Mouse (Mus musculus) heart, embryonic 11.5 days (tissue): ENCODE results near the gene Baz2b. TPM values are rescaled to one million over a fixed set of nuclear protein-coding genes. Genes with fewer than 3 reads are reported as not detected.

Experiments
- ATAC-seq: fragments of 200-750 bp; cut with Nextera tagmentation; replicated peaks from 2 replicates; pipeline ENCODE4 v1.8.0; 2017; ENCODE audit warnings: moderate library complexity; ENCODE audit not compliant: insufficient number of reproducible peaks, low FRiP score, low TSS enrichment
- H3K27ac ChIP-seq: fragments of 300-500 bp; sonication (generic); 2 replicates; pipeline ENCODE4 v1.5.1; 2014; ENCODE audit warnings: mild to moderate bottlenecking, low read depth, low read length
- H3K27me3 ChIP-seq: fragments of 300-500 bp; sonication (generic); 2 replicates; pipeline ENCODE4 v1.6.1; 2014; ENCODE audit warnings: mild to moderate bottlenecking, low read length, mixed read lengths; ENCODE audit not compliant: control insufficient read depth, insufficient read depth
- H3K36me3 ChIP-seq: fragments of 300-500 bp; sonication (generic); 2 replicates; pipeline ENCODE4 v1.6.1; 2014; ENCODE audit warnings: mild to moderate bottlenecking, low read length, moderate library complexity, mixed read lengths; ENCODE audit not compliant: control insufficient read depth, insufficient read depth
- H3K4me1 ChIP-seq: fragments of 300-500 bp; sonication (generic); 2 replicates; pipeline ENCODE4 v1.6.1; 2014; ENCODE audit warnings: low read length; ENCODE audit not compliant: control insufficient read depth, insufficient read depth
- H3K4me2 ChIP-seq: fragments of 300-500 bp; sonication (generic); 2 replicates; pipeline ENCODE4 v1.6.1; 2014; ENCODE audit warnings: mild to moderate bottlenecking, moderate library complexity
- H3K4me3 ChIP-seq: fragments of 300-500 bp; sonication (generic); 2 replicates; pipeline ENCODE4 v1.5.1; 2014; ENCODE audit warnings: low read depth, low read length
- H3K9ac ChIP-seq: fragments of 300-500 bp; sonication (generic); 2 replicates; pipeline ENCODE4 v1.6.1; 2014; ENCODE audit warnings: mild to moderate bottlenecking, low read depth, low read length, moderate library complexity
- H3K9me3 ChIP-seq: fragments of 300-500 bp; sonication (generic); replicated peaks from 2 replicates; pipeline ENCODE4 v1.6.1; 2016; ENCODE audit warnings: low read length; ENCODE audit not compliant: control insufficient read depth
- WGBS: fragments of 180-500 bp; shearing (Covaris S2); extraction: QIAGEN DNeasy Blood & Tissue Kit; methylation state at CpG from one replicate; pipeline ENCODE4 v1.1.7; 2014; ENCODE audit not compliant: insufficient replicate concordance; 5-methylcytosine and 5-hydroxymethylcytosine counted together
- polyA plus RNA-seq: library from polyadenylated mRNA; unstranded; fragments of >200 nt; fragmentation: Nextera tagmentation; extraction: Ambion mirVana; gene quantifications from 2 replicates; pipeline ENCODE4 v1.2.1, GENCODE M21; 2014

Gene Baz2b
- polyA plus RNA-seq, 1 experiment from 2014 or later: 56.1 TPM

DNA sequence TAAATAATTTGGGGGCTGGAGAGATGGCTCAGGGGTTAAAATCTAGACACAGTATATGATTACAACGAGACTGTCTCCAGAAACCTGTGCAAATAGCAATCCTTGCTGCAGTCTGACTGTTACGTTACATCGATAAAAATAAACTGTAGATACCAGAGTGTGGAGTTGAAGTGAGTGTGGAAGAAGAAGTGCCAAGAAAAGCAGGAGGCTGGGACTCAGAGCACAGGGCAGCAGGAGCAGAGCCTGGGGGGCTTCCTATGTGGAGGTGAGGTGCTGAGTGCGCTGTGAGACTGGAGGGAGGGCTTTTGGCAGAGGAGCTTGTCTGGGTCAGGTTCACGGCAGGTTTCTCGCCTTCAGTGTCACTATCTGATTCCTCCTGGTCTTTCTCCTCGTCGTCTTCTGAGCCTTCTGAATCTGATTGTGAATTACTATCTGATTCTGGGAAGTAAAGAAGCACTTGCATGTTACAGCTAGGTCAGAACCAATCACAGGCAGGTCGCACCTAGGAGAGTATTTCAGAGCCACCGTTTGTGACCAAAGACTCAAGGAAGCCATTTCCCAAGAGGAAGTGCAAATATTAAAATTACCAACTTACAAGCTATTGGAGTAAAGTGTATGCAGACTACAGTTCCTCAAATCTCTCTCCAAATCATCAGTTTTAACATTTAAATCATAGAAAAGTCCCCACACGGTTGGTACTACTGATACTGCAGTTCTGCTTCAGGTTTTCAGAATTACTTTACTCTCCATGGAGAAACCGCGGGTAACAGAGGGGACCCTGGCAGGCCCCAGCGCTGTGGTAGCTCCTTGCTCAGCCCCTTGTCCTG is 249.8 kb downstream of the Baz2b start:
- H3K27ac ChIP-seq: peak overlapping the region; percentile 67
- no peaks in the 10 kb centered on the region for H3K9me3 ChIP-seq
- peaks cover 13% of the 10 kb centered on the region for H3K4me1 ChIP-seq
- no peak for ATAC-seq
- 0 out of 2 replicates have a peak overlapping the region, but pooled peaks have one; percentile 46 for H3K9ac ChIP-seq
- H3K4me3 ChIP-seq: no peak overlapping the region
- H3K36me3 ChIP-seq: peaks cover 4% of the 10 kb centered on the region; the same call in 1 of the 2 replicates
- 61% methylated on average over 14 of the region's 14 CpGs for WGBS
- no peaks in the 10 kb centered on the region for H3K27me3 ChIP-seq
- no peak overlapping the region for H3K4me2 ChIP-seq

DNA sequence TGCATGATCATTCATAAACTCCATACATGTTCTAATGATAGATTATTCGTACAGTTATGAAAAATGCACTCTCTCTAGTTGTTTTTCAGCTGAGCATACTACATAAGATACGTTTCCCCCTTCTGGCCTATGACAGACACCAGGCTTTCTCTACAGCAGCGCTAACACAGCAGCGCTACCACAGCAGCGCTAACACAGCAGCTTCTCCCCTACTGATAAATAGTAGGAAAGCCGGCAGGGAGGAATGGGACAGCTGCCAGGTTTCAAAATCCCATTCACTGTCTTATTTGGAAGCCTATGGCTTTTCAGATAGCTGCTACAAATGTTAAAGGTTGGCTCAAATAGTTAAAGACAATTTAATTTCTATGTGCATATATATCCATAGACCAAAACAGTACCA is 251.1 kb downstream of the Baz2b start:
- H3K9me3 ChIP-seq: no peaks in the 10 kb centered on the region
- H3K4me3 ChIP-seq: no peak overlapping the region
- WGBS: 36% methylated on average over 6 of the region's 6 CpGs
- peaks cover 4% of the 10 kb centered on the region; the same call in 1 of the 2 replicates for H3K36me3 ChIP-seq
- H3K27me3 ChIP-seq: no peaks in the 10 kb centered on the region
- H3K4me2 ChIP-seq: no peak overlapping the region
- no peak for ATAC-seq
- no peak overlapping the region for H3K9ac ChIP-seq
- H3K4me1 ChIP-seq: peaks cover 19% of the 10 kb centered on the region
- no peak overlapping the region for H3K27ac ChIP-seq

GRCm38 (mm10) chr2:59955916-59956315 is 253.7 kb downstream of the Baz2b start:
- WGBS: 70% methylated on average over 7 of the region's 7 CpGs
- Histone ChIP-seq H3K4me2 (no peak overlapping the region), H3K9me3 (no peaks in the 10 kb centered on the region), H3K4me1 (peaks cover 15% of the 10 kb centered on the region), H3K36me3 (0 out of 2 replicates have a peak, but pooled peaks cover under 1% of the 10 kb centered on the region), H3K9ac (no peak overlapping the region; the same call in 1 of the 2 replicates), H3K27ac (no peak overlapping the region), H3K4me3 (no peak overlapping the region), H3K27me3 (no peaks in the 10 kb centered on the region)
- ATAC-seq: no peak

DNA sequence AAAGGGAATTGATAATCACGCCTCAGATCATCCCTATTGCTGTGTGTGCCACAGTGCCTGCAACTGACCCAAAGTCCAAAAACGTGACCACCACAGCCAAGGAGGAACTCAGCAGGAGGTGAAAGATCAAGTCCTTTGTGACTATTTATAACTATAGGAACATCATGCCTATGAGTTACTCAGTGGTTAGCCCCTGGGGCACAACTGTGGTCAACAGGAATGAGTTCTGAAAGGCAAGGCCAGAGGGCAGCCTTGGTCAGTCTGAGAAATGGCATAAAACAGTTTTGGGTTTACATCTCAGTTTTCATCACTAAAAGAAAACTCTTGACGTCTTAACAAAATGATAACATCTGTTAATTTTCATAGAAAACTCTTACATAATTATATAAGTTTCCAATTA is 254.8 kb downstream of the Baz2b start:
- H3K9ac ChIP-seq: no peak overlapping the region
- H3K4me3 ChIP-seq: no peak overlapping the region
- H3K9me3 ChIP-seq: no peaks in the 10 kb centered on the region
- 52% methylated on average over 3 of the region's 3 CpGs for WGBS
- 0 out of 2 replicates have a peak overlapping the region, but pooled peaks have one; percentile 35 for H3K27ac ChIP-seq
- no peak for ATAC-seq
- no peaks in the 10 kb centered on the region for H3K27me3 ChIP-seq
- H3K4me2 ChIP-seq: no peak overlapping the region
- H3K36me3 ChIP-seq: 0 out of 2 replicates have a peak, but pooled peaks cover 2% of the 10 kb centered on the region
- H3K4me1 ChIP-seq: peaks cover 8% of the 10 kb centered on the region

DNA sequence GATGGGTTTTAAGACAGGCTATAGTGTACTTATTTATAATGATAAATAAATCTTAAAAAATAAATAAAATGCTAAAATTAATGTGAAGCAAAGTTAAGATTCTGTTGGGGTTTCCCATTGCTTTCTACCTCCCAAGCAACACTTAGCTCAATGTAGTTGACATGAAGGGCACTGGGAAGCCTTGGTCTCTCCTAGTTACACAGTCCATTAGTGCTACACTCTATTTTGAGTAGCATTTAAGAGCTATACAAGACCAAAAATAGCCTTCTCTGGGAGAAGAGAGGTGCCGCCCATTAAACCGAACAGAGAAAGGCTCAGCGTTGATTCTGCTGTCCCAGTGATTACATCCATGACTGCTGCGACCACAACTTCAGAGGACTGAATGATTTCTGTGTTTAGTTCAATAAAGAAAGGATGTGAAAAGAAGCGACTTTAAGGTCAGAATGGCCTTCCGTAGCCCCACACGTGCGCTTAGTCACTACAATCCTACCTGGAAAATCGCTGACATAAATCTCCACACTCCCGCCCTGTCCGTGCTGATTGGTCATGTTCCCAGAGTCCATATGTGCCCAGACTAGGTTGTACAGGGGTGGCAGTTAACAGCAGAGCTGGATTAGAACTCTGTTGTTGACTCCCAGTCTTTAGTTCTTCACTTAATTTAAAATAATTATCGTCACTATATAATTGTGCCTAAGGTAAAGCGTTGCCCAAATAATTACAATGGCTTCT is 257.2 kb downstream of the Baz2b start:
- Histone ChIP-seq H3K27ac (peak overlapping the region; percentile 85), H3K4me2 (peak overlapping the region; percentile 33; the same call in 1 of the 2 replicates), H3K36me3 (peaks cover 8% of the 10 kb centered on the region; the same call in 1 of the 2 replicates), H3K27me3 (no peaks in the 10 kb centered on the region), H3K4me3 (no peak overlapping the region), H3K4me1 (peaks cover 6% of the 10 kb centered on the region), H3K9me3 (no peaks in the 10 kb centered on the region), H3K9ac (no peak overlapping the region)
- 0 out of 2 replicates have a peak, but pooled peaks have one; percentile 22 for ATAC-seq
- WGBS: 65% methylated on average over 13 of the region's 13 CpGs

GRCm38 (mm10) chr2:59951706-59952105 is 257.9 kb downstream of the Baz2b start:
- no peak overlapping the region for H3K9ac ChIP-seq
- H3K27ac ChIP-seq: peak overlapping the region; percentile 85
- peaks cover 11% of the 10 kb centered on the region for H3K36me3 ChIP-seq
- no peak overlapping the region for H3K4me3 ChIP-seq
- no peak overlapping the region for H3K4me2 ChIP-seq
- 84% methylated on average over 8 of the region's 8 CpGs for WGBS
- no peak for ATAC-seq
- H3K9me3 ChIP-seq: no peaks in the 10 kb centered on the region
- peaks cover 6% of the 10 kb centered on the region for H3K4me1 ChIP-seq
- no peaks in the 10 kb centered on the region for H3K27me3 ChIP-seq

DNA sequence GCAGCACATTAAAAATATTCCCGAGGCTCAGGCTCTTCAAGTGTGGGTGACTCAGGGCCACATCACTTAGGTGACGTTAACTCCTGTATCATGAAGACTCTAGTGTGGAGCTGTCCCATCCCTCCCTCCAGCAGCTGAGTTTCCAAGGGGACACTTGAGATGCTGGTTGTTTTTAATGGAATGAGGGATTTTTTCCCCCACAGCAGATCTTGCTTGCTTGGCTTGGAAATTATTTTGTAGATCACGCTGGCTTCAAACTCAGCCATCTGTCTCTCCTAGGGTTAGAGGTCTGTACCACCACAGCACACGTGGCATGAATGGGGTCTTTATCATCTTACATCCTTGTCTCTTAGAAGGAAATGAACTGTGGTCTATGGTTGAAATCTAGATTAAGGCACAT is 258.5 kb downstream of the Baz2b start:
- H3K27ac ChIP-seq: no peak overlapping the region
- no peak overlapping the region for H3K4me2 ChIP-seq
- no peak for ATAC-seq
- H3K27me3 ChIP-seq: no peaks in the 10 kb centered on the region
- 74% methylated on average over 4 of the region's 4 CpGs for WGBS
- no peak overlapping the region for H3K9ac ChIP-seq
- H3K4me3 ChIP-seq: no peak overlapping the region
- H3K36me3 ChIP-seq: peaks cover 11% of the 10 kb centered on the region
- H3K4me1 ChIP-seq: peaks cover 6% of the 10 kb centered on the region
- no peaks in the 10 kb centered on the region for H3K9me3 ChIP-seq

- Histone ChIP-seq H3K36me3 (peaks cover 8% of the 10 kb centered on the region; the same call in 1 of the 2 replicates), H3K9ac (no peak overlapping the region), H3K4me3 (no peak overlapping the region), H3K4me2 (no peak overlapping the region), H3K4me1 (peaks cover 3% of the 10 kb centered on the region; the same call in 1 of the 2 replicates), H3K27me3 (no peaks in the 10 kb centered on the region), H3K9me3 (no peaks in the 10 kb centered on the region), H3K27ac (no peak overlapping the region)
- 28% methylated on average over 9 of the region's 9 CpGs for WGBS
- ATAC-seq: no peak
Observed at GRCm38 (mm10) chr2:59936296-59936695, 273.3 kb downstream of the Baz2b start.
